Mouse (Mus musculus) small intestine, adult 2 months (tissue): ENCODE data around the gene Akap5. TPM values are rescaled to one million over a fixed set of nuclear protein-coding genes. Genes with fewer than 3 reads are reported as not detected.

ENCODE experiments used
- H3K27ac ChIP-seq: fragments of 200-500 bp; 2 replicates; pipeline ENCODE4 v1.5.1; 2012; ENCODE audit warnings: low read depth, low read length, control low read depth, inconsistent platforms; ENCODE audit not compliant: insufficient read depth
- H3K27me3 ChIP-seq: fragments of 200-500 bp; 2 replicates; pipeline ENCODE4 v1.6.1; 2012; ENCODE audit warnings: mild to moderate bottlenecking, moderate library complexity, low read length, inconsistent platforms; ENCODE audit not compliant: control insufficient read depth, insufficient read depth
- H3K36me3 ChIP-seq: fragments of 200-500 bp; 2 replicates; pipeline ENCODE4 v1.6.1; 2012; ENCODE audit warnings: mild to moderate bottlenecking, low read length, control low read depth, inconsistent platforms; ENCODE audit not compliant: control insufficient read depth, insufficient read depth
- H3K4me1 ChIP-seq: fragments of 200-500 bp; 2 replicates; pipeline ENCODE4 v1.6.1; 2012; ENCODE audit warnings: low read length, inconsistent platforms, mixed read lengths; ENCODE audit not compliant: control insufficient read depth, insufficient read depth, insufficient read length
- H3K4me3 ChIP-seq: fragments of 200-500 bp; 2 replicates; pipeline ENCODE4 v1.5.1; 2012; ENCODE audit warnings: low read depth, mild to moderate bottlenecking, control low read depth, inconsistent platforms, low read length, moderate library complexity
- CTCF ChIP-seq: fragments of 200-500 bp; IDR thresholded peaks from 2 replicates; pipeline ENCODE4 v1.5.1; 2012; ENCODE audit warnings: low read depth, mild to moderate bottlenecking, control low read depth, inconsistent platforms, low read length, moderate library complexity, mixed read lengths; ENCODE audit not compliant: insufficient replicate concordance, insufficient read length; ENCODE audit errors: extremely low read depth
- POLR2A ChIP-seq: fragments of 200-500 bp; IDR thresholded peaks from 2 replicates; pipeline ENCODE4 v1.6.1; 2012; ENCODE audit warnings: low read depth, mild to moderate bottlenecking, control low read depth, inconsistent platforms, low read length, moderate library complexity
- WGBS: fragments of 180-500 bp; shearing (Covaris S2); methylation state at CpG from one replicate; pipeline ENCODE4 v1.1.7; 2018; 5-methylcytosine and 5-hydroxymethylcytosine counted together
- polyA plus RNA-seq: library from polyadenylated mRNA; depleted of rRNA; stranded (reverse); fragments of >200 nt; gene quantifications from 2 replicates; pipeline ENCODE4 v1.2.3, GENCODE M21; 2012

Gene Akap5
- polyA plus RNA-seq, 1 experiment: 0.04 TPM

GRCm38 (mm10) chr12:76368201-76368789 lies 43.6 kb downstream of the Akap5 start:
- peaks cover 4% of the 10 kb centered on the region; the same call in 1 of the 2 replicates for H3K4me1 ChIP-seq
- no peaks in the 10 kb centered on the region for H3K27me3 ChIP-seq
- peak overlapping the region; percentile 96; the same call in 1 of the 2 replicates for H3K27ac ChIP-seq
- no peak for TF ChIP-seq POLR2A
- no peak for TF ChIP-seq CTCF
- WGBS: 25% methylated on average over 9 of the region's 9 CpGs
- no peak overlapping the region for H3K4me3 ChIP-seq
- H3K36me3 ChIP-seq: no peaks in the 10 kb centered on the region

- TF ChIP-seq POLR2A (no peak), CTCF (no peak)
- WGBS: 2% methylated on average over 26 of the region's 26 CpGs
- Histone ChIP-seq H3K36me3 (no peaks in the 10 kb centered on the region), H3K27me3 (no peaks in the 10 kb centered on the region), H3K4me3 (peak overlapping the region; percentile 95), H3K27ac (peak overlapping the region; percentile 96), H3K4me1 (peaks cover 4% of the 10 kb centered on the region; the same call in 1 of the 2 replicates)
Measured at GRCm38 (mm10) chr12:76368790-76369205, 44.1 kb downstream of the Akap5 start.

- H3K27me3 ChIP-seq: no peaks in the 10 kb centered on the region
- H3K27ac ChIP-seq: peak within 1 kb of the TSS; percentile 96
- H3K4me3 ChIP-seq: peak within 1 kb of the TSS; percentile 95
- peaks cover 4% of the 10 kb centered on the region; the same call in 1 of the 2 replicates for H3K4me1 ChIP-seq
- under 1% methylated on average over 89 of the region's 96 CpGs for WGBS
- TF ChIP-seq CTCF (no peak), POLR2A (peak; percentile 69)
- no peaks in the 10 kb centered on the region for H3K36me3 ChIP-seq
Measured at GRCm38 (mm10) chr12:76369206-76369977, 44.7 kb downstream of the Akap5 start, which contains the start of gene Zbtb25. Gene Zbtb25, minus strand, starts transcription at chr12:76369602.

GRCm38 (mm10) chr12:76369978-76370830 lies 45.5 kb downstream of the Akap5 start, which contains the start of gene Zbtb1:
Gene Zbtb1, plus strand, starts transcription at chr12:76370266.
- Histone ChIP-seq H3K27me3 (no peaks in the 10 kb centered on the region), H3K36me3 (no peaks in the 10 kb centered on the region), H3K4me1 (peaks cover 4% of the 10 kb centered on the region; the same call in 1 of the 2 replicates), H3K27ac (peak within 1 kb of the TSS; percentile 96), H3K4me3 (peak within 1 kb of the TSS; percentile 95)
- 1% methylated on average over 86 of the region's 99 CpGs for WGBS
- peak; percentile 54; the same call in 1 of the 2 replicates for TF ChIP-seq POLR2A
- no peak for TF ChIP-seq CTCF

- peak overlapping the region; percentile 95 for H3K4me3 ChIP-seq
- peaks cover 4% of the 10 kb centered on the region; the same call in 1 of the 2 replicates for H3K4me1 ChIP-seq
- WGBS: under 1% methylated on average over 61 of the region's 63 CpGs
- H3K36me3 ChIP-seq: no peaks in the 10 kb centered on the region
- TF ChIP-seq POLR2A: peak; percentile 11; the same call in 1 of the 2 replicates
- TF ChIP-seq CTCF: no peak
- no peaks in the 10 kb centered on the region for H3K27me3 ChIP-seq
- peak overlapping the region; percentile 96 for H3K27ac ChIP-seq
Measured at GRCm38 (mm10) chr12:76370831-76371571, 46.3 kb downstream of the Akap5 start.

- H3K27me3 ChIP-seq: no peaks in the 10 kb centered on the region
- H3K36me3 ChIP-seq: no peaks in the 10 kb centered on the region
- H3K4me1 ChIP-seq: peaks cover 7% of the 10 kb centered on the region; the same call in 1 of the 2 replicates
- H3K27ac ChIP-seq: no peak overlapping the region
- no peak overlapping the region for H3K4me3 ChIP-seq
- no peak for TF ChIP-seq CTCF
- TF ChIP-seq POLR2A: no peak
- WGBS: 45% methylated on average over 7 of the region's 7 CpGs
Measured at GRCm38 (mm10) chr12:76372046-76372445, 47.4 kb downstream of the Akap5 start.
